Mouse (Mus musculus): ENCODE measurements around the gene Acsl1.

Gene Acsl1

DNA sequence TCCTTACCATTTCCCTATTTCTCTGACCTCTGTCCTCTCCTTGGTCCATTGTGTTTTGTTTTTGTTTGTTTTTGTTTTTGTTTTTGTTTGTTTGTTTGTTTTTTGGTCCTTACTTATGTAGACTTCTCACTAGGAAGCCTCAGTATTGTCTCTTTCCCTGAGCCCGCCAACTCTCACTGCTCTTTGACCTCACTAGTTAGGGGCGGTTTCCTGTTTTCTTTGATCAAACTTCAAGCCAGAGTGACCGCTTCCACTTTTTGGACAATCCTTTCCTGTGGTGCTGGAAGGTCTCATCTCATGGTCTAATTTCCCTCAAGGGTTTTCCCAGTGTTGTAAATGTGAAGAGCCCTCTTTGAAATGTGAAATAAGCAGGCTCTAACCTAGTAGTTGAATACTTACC lies 33.4 kb downstream of the Acsl1 start:
- DNase-seq (ENCODE audit: low read depth, low spot score): no peak

DNA sequence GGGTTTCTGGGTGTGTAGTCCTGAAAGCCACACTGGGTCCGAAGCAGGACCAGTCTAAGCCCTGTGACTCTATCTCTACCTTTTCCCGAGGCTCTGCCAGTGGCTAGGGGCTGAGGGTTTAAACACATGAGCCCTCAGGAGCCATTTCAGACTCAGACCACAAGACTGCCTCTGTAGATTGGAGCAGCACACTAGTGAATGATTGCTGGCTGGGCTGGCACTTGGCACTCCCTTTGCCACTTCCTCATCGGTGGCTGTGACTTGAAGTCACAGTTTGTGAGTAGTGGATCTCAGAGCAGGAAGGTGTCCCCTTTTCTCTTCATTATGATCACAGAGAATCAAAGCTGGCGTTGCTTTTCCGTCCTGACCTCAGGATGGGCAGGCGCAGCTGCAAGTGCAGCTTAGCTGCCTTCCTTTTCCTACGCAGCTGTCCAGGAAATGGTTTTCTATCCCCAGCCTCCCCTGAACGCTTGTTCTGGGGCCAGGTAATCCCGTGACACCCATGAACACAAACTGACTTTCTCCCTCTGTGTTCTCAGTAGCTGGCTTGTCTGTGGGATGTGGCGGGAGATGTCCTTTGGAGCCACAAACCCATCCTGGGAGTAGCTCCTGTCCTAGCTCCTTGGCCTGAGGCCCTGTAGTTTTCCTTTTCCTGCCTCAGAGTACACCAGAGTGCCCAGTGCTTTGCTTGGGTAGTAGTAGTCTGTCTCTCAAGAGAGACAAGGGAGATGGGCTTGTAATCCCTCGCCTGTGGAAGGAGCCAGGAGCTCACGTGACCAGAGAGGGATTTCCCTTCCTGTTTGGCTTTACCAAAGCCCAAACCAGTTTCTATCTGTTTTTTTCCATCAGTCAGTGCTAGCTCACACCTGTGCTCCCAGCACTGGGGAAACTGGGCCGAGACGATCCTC lies 37.9 kb downstream of the Acsl1 start:
- no peak for DNase-seq (ENCODE audit: low read depth, low spot score)

DNA sequence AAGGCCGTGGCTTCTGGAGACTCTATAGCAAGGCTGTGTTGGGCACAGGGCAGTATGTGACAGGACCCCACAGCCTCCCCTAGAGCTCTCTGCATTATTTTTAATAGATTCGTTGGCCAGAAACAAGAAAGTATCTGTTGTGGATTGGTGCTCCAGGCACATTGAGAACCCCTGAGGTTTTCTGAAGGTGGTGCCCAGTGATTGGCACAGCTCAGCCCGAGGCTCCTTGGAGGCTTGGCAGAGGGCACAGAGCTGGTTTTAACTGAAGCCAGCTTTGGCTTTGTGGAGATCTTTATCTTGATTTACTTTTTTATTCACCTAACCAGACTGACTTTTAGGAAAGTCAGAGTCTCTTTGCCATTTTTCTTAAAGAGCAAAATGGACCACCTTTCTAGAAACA lies 38.6 kb downstream of the Acsl1 start:
- no peak for DNase-seq (ENCODE audit: low read depth, low spot score)

DNA sequence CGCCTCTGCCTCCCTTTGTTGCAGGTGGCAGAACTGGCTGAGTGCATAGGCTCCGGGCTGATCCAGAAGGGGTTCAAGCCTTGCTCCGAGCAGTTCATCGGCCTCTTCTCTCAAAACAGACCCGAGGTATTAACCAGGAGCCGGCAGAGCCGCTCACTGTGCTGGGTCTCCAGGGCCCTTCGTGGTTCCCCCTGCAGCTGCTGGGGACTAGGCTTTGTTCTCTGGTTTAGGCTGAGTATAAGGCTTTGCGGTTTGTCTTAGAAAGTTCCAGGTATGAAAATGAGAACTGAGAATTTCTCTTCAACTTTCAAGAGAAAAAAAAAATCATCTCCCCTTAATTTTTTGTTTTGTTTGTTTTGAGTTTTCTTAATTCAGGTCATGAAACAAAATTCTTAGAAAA lies 40.5 kb downstream of the Acsl1 start:
- no peak for DNase-seq (ENCODE audit: low read depth, low spot score)

DNA sequence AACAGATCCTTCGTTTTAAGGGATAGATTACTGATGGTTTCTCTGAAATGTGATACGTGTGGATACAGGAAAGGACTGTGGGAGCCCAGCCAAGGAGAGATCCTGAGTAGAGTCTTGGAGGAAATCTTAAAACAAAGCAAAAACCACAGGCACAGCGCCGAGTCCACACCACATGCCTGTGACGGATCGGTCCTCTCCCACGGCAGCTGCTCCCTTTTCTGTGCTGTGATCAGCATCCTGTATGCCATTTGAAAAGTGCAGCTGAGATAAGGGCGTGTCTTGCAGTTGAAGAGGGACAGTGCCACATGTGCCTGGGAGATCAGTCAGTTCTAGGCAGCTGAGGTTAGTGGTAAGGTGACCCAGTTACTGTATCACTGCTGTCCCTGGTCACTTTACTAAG lies 41.7 kb downstream of the Acsl1 start:
- DNase-seq (ENCODE audit: low read depth, low spot score): no peak

DNA sequence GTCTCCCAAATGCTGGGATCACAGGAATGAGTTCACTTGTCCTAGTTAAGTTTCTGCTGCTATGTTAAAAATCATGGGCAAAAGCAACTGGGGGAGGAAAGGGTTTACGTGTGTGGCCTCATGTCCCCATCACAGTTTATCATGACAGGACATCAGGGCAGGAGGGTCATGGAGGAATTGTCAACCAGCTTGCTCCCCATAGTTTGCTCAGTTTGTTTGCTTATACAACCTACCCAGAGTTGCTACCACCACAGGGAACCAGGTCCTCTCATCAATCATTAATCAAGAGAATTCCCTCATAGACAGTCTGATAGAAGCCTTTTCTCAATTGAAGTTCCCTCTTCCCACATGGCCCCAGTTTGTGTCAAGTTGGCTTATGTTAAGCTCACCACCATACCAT lies 43.2 kb downstream of the Acsl1 start:
- no peak for DNase-seq (ENCODE audit: low read depth, low spot score)

DNA sequence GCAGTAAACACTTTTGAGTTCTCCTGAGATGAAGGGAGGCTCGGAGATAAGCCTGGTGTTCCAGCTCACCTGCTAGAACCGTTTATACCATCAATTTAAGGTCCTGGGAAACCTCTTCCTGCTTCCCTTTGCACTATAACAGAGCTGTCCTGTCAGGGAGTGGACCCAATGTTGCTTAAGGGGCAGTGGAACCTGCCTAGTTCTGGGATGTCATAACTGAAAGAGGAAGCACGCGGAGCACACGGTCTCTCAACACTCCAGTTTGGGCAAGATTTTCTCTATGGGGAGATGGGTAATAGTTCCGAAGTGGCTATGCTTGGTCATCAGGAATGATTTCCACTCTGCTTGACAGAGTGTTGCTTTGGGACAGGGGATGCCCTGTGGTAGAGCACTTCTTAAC lies 49.8 kb downstream of the Acsl1 start:
- DNase-seq (ENCODE audit: low read depth, low spot score): no peak

DNA sequence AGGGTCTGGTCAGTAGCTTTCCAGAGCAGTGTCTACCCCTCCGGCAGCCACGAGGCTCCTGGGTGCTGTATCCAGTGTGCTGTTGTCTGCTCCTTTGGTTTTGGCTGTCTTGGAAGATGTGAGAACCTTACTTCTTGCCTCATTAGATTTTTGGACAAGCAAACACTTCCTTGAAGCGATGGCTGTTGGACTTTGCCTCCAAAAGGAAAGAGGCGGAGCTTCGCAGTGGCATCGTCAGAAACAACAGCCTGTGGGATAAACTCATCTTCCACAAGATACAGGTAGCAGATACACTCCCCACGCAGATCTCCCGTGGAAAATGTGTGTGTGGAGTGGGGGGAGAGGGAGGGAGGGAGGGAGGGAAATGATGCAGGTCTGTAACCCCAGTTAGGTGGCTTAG lies 55.3 kb downstream of the Acsl1 start:
- no peak for DNase-seq (ENCODE audit: low read depth, low spot score)

DNA sequence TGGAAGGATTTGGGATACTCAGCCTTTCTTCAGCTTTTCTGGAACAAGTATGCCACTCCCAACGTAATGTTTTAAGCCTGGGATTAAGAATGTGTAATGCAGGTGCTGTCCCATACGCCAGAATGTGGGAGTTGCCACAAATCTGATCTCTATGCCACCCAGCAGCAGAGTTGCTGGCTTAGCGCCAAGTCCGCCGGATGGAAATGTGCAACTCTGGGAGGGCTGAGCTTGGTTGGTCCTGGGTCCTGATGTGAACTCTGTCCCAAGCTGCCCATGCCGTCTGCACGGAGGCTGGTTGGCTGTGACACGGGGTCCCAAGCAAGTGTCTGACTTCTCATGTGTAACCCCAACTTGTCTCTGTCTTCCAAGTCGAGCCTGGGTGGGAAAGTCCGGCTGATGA lies 56.0 kb downstream of the Acsl1 start:
- DNase-seq (ENCODE audit: low read depth, low spot score): no peak

DNA sequence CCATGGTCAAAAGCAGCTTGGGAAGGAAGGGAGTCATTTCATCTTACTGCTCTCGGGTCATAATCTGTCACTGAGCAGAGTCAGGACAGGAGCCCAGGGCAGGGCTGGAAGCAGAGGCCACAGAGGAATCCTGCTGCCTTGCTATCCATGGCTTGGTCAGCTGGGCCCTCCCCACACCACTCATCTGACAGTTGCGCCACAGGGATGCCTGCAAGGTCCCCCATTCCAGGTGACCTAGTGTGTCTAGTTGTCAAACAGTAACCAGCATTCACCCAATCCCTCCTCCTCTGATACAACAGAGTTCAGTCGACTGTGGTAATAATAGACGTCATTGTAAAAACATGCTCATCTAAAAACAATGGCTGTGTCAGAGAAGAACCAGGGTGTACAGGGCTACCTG lies 58.7 kb downstream of the Acsl1 start:
- no peak for DNase-seq (ENCODE audit: low read depth, low spot score)

DNA sequence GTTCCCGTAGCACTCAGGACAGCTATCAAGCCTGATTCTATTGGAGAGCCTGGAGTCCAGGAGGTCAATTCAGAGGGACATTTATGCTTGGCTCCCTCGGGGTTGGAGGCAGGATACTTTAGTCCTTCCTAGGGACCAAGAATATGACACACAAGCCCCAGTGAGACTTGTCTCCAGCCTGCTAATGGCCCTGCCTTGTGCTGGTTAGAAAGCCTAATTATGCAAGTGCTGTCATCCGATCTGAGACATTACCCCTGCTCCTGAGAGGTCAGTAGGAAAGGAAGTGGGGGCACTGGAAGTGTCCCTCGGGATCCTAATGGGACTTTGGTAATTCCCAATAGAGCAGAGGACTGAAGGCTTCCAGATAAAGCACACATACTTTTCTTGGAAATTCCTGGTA lies 59.7 kb downstream of the Acsl1 start:
- no peak for DNase-seq (ENCODE audit: low read depth, low spot score)

DNA sequence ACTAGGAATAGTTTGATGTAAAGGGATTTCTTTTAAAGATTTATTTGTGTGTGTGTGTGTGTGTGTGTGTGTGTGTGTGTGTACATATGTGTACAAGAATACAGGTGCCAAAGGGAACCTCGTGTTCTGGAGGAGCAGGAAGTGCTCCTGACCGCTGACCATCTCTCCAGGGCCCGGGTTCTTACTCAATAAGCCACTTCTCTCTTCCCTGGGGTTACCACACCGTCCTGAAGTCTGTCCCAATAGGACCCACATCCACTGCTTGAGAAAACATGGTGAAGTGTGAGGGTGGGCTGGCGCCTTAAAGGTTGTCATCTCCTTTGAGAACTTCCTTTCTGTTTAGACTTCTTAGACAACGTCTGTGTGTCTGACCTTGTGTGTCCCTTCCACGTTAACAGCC lies 63.1 kb downstream of the Acsl1 start:
- no peak for DNase-seq (ENCODE audit: low read depth, low spot score)

DNA sequence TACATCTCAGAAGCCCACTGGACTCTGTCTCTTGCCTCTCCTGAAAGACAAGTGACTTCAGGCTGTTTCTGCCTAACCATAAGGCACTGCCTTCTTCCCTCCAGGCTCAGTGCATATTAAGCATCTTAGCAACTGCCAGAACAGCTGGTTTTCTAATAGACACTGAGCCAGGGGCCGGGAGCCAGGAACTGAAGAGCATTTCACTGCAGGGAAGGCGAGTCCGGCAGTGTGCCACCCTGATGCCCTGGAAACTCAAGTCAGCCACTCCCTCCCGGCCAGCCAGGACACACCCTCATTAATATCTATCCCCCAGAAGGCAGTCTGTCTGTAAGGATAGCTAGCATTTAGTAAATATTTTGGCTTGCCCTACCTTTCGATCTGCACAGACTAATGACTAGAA lies 68.9 kb downstream of the Acsl1 start:
- no peak for DNase-seq (ENCODE audit: low read depth, low spot score)

DNA sequence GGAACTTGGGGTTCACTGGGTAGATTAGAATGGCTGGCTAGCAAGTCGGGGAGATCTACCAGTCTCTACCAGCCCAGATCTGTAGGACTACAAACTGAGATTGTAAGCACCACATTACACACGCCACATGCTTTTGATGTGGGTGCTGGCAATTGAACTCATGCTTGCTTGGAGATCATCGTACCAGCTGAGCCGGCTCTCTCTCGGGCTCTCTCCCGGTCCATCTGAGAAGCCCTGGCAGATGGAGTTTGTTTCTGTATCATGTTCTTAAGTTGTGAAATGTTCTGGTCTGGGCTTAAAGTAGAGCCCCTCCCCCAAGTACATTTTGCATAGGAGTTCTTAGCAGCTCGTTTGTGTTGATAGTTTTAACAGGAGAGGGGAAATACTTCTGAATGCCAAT lies 72.4 kb downstream of the Acsl1 start:
- DNase-seq (ENCODE audit: low read depth, low spot score): no peak

DNA sequence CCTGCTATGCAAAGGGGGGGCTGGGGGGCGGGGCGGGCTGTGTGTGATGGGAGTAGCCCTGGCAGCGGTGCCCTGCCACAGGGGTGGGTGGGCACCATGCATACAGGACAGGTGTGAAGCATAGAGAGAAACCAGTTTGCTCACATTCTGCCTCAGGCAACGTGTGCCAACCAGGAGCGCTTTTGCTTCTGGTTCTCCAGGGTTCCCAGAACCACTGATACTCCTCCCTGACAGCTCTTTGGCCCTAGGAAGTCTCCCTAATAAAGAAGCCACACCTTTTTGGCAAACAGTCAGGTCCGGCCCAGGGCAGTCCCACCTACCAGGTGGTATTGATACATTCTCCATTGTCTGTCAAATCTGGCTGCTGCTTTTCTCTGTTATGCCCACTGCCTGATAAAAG lies 72.8 kb downstream of the Acsl1 start:
- DNase-seq (ENCODE audit: low read depth, low spot score): no peak

DNA sequence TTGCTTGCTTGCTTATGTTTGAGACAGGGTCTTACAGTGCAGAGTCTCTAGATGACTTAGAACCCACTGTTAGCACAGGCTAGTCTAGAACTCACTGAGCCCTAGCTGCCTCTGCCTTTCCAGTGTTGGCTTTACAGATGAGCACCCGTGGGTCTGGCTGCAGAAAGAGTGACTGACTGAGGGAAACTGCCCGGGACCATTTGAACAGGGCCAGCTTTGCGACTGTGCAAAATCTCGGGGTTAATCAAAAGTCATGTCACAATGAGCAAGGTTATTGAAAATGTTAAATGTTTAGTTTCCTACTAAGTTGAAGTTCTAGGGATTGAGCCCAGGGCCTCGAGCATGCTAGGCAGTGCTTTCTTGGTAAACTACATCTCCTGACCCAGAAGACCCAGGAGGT lies 75.0 kb downstream of the Acsl1 start:
- no peak for DNase-seq (ENCODE audit: low read depth, low spot score)

DNA sequence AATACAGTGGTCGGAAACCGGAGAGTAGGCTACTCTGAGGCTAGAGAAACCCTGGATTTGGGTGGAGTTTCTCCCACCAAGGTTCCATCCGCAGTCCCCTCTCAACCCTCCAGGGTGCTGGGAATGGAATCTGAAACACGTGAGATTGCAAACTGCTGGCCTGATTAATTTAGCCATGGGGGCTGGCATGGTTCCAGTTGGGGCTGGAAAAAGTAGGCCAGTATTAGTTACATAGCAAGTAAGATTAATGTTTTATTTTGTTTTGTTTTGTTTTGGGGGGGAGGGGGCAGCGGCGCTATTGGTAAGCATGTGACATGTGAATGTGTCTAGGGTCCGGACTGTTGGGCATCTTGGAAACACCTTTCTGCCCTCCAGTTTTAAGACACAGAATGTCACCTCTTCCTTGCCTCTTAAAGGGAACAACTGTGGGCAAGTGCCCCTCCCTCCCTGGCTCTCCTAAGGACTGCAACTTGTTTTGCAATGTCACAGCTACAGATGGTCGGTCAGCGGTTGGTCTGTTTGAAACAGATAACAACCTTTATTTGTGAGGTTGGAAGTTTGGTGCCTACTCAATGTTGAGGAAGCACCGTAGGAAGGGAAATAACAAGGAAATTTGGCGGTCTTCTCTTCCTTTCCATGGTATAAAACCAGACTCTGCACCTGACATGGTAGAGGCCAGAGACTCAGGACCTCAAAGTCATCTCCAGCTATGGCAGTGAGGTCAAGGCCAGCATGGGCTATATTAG lies 75.8 kb downstream of the Acsl1 start:
- no peak for DNase-seq (ENCODE audit: low read depth, low spot score)

DNA sequence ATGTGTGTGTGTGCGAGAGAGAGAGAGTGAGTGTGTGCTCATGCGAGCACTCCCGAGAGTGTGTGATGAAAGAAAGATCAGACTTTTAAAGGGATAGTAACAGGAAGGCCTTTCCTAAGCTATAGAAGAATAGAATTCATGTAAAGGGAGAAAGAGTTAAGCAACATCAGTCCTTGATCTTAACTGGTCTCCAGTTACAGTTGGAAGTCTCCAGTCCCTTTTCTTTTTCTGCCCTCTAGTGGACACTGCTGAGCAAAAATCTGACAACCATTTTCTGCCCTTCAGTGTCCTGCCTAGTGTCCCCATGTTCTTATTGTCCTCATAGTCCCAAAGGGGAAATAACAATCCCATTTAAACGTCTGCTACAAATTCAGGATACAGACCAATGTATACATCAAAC lies 76.4 kb downstream of the Acsl1 start:
- DNase-seq (ENCODE audit: low read depth, low spot score): peak; percentile 67

DNA sequence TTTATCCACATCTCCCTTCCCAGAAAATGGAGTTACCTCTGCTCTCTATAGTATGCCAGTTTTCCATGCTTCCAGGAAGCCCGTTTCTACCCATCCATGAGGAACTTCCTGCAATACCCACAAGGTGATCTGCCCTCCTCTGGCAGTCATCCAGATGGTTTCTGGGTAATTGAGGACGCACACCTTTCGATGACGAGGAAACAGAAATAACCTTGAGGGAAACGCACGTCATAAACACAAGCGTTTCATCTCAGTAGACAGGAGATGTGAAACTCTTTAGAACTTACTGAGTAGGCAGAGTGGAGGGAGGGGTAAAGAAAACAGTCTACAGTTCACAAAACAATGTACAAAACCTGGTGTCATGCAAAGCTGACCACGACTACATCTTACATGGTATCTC lies 79.2 kb downstream of the Acsl1 start:
- no peak for DNase-seq (ENCODE audit: low read depth, low spot score)

DNA sequence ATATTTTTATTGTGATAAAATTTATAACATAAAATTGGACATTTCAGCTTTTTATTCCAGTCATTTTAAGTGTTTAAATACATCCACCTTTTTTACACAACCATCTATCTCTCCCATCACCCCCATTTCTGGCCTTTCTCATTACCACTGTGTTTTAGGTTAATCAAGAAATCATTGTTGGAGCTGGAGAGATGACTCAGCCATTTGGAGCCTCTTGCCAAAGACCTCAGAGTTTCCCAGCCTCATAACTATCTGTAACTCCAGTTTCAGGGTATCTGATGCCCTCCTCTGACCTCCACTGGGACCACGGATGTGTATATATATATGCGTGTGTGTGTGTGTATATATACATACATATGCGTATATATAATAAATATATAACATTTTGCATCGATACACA lies 80.2 kb downstream of the Acsl1 start:
- no peak for DNase-seq (ENCODE audit: low read depth, low spot score)

DNA sequence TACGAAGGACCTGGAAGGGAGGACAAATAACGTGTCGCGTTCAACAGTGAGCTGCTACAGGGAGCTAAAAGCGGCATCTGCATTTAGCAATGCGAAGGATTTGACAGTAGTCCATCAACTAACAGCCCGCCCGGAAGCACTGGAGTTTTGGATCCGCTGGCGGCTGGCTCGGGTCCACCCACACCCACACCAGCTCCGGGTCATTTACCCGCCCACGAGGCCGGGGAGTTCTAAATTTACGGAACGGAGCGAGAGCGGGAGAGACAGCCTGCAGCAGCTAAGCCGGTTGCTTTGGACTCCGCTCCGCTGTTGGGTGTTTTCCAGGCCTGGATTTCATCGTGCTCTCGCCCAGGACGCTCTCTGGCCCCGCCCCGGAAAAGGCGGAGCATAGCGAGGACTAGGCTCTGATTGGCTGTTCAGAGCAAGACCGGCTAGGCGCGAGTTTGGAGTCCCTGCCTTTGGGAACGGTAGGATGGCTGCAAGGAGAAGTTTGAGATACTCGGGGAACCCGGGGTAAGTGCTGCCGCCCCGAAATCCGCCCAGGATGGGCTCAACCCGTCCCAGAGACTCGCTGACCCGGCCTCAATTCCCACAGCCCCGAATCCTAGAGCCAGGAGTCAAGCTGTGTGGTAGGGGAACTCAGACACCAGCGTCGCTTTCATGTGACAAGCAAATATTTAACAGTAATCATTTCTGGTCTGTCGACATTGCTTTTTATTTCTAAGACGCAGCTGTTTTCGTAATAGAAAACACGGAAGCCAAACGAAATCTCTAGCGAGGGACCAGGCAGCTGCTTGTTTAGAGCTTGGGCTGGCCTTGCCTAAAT lies 81.0 kb downstream of the Acsl1 start, which contains the start of gene Cenpu:
Cenpu (plus strand) TSS at position 414 of the 826 bp plus-strand sequence.
- peak; percentile 99 for DNase-seq (ENCODE audit: low read depth, low spot score)

DNA sequence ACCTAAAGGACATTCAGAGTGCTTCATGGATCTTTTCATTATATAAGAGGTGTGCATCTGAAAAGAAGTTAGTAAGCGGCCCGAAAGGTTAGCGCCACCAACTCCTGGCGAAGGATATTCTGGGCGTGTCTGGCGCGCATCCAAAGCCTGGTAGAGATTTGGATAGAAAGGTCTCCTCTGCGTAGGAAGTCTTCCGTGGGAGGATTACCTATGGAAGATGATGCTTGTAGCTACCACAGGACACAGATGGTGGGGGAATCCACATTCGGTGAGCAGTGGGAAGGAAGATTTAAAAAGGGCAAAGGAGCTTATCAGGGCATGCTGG lies 81.6 kb downstream of the Acsl1 start:
- DNase-seq (ENCODE audit: low read depth, low spot score): no peak

Data from retina, postnatal 7 days (tissue).